Mouse (Mus musculus) ES-E14 (cell line): ENCODE measurements around the gene Acvr1b. TPM values are rescaled to one million over a fixed set of nuclear protein-coding genes. Genes with fewer than 3 reads are reported as not detected.

Experiments
- DNase-seq: peaks from one replicate; pipeline ENCODE4 v3.0.0-alpha.2; 2013; ENCODE audit warnings: low read depth, low spot score
- H3K27ac ChIP-seq: 2 replicates; pipeline ENCODE4 v1.5.1; 2012; ENCODE audit warnings: low read depth, mild to moderate bottlenecking, low read length, moderate library complexity, mixed read lengths; ENCODE audit not compliant: poor library complexity, insufficient read depth, severe bottlenecking
- H3K36me3 ChIP-seq: 2 replicates; pipeline ENCODE4 v1.6.1; 2012; ENCODE audit warnings: mild to moderate bottlenecking, low read length, moderate library complexity, mixed read lengths; ENCODE audit not compliant: control insufficient read depth, poor library complexity, insufficient read depth, severe bottlenecking
- H3K4me1 ChIP-seq, 2 experiments: fragments of 150-350 bp in 1 of 2; sonication (generic) in 1 of 2; 2 replicates each; pipeline ENCODE4 v1.6.1; 2012; ENCODE audit warnings: low read length in 2 of 2, mild to moderate bottlenecking in 1 of 2, mixed read lengths in 1 of 2; ENCODE audit not compliant: control insufficient read depth in 2 of 2, insufficient read depth in 2 of 2, poor library complexity in 1 of 2
- H3K4me3 ChIP-seq, 2 experiments: fragments of 150-350 bp in 1 of 2; sonication (generic) in 1 of 2; 2 replicates each; pipeline ENCODE4 v1.5.1; 2012; ENCODE audit warnings: low read length in 2 of 2, low read depth in 1 of 2, mild to moderate bottlenecking in 1 of 2, mixed read lengths in 1 of 2; ENCODE audit not compliant: insufficient read depth in 1 of 2, poor library complexity in 1 of 2, severe bottlenecking in 1 of 2
- H3K9ac ChIP-seq: 2 replicates; pipeline ENCODE4 v1.6.1; 2012; ENCODE audit warnings: low read depth, mild to moderate bottlenecking, low read length, mixed read lengths; ENCODE audit not compliant: poor library complexity, insufficient read depth, severe bottlenecking
- H3K9me3 ChIP-seq: fragments of 150-350 bp; sonication (generic); 2 replicates; pipeline ENCODE4 v1.6.1; 2012; ENCODE audit warnings: low read depth, mild to moderate bottlenecking, low read length; ENCODE audit not compliant: control insufficient read depth, insufficient read depth
- CHD2 ChIP-seq: IDR thresholded peaks from 2 replicates; pipeline ENCODE4 v1.6.1; 2014; ENCODE audit warnings: mild to moderate bottlenecking, low read depth, low read length, inconsistent platforms
- HCFC1 ChIP-seq: IDR thresholded peaks from 2 replicates; pipeline ENCODE4 v1.6.1; 2012; ENCODE audit warnings: low read length, inconsistent platforms, borderline replicate concordance; ENCODE audit not compliant: insufficient read depth
- MAFK ChIP-seq: IDR thresholded peaks from 2 replicates; pipeline ENCODE4 v1.6.1; 2014; ENCODE audit warnings: mild to moderate bottlenecking, low read depth, low read length, inconsistent platforms; ENCODE audit not compliant: insufficient read depth
- ZC3H11A ChIP-seq: IDR thresholded peaks from 2 replicates; pipeline ENCODE4 v1.6.1; 2012; ENCODE audit warnings: low read depth, mild to moderate bottlenecking, inconsistent platforms, low read length, borderline replicate concordance
- ZNF384 ChIP-seq: IDR thresholded peaks from 2 replicates; pipeline ENCODE4 v1.6.1; 2012; ENCODE audit warnings: low read depth, low read length, inconsistent platforms
- in situ Hi-C, 2 experiments: fragments of 600-800 bp; cut with MboI; formaldehyde crosslinking; loops; one replicate each; pipeline ENCODE4 v1.15.1; 2025; ENCODE audit warnings: low sequenced_read_pairs in 2 of 2, inconsistent platforms in 1 of 2; ENCODE audit not compliant: unreplicated experiment in 2 of 2
- total RNA-seq: library from RNA; depleted of rRNA; stranded (reverse); fragments of 300-350 nt; gene quantifications from 2 replicates; pipeline ENCODE4 v1.2.3, GENCODE M21; 2012

Gene Acvr1b
- total RNA-seq, 1 experiment = 26.4 TPM

DNA sequence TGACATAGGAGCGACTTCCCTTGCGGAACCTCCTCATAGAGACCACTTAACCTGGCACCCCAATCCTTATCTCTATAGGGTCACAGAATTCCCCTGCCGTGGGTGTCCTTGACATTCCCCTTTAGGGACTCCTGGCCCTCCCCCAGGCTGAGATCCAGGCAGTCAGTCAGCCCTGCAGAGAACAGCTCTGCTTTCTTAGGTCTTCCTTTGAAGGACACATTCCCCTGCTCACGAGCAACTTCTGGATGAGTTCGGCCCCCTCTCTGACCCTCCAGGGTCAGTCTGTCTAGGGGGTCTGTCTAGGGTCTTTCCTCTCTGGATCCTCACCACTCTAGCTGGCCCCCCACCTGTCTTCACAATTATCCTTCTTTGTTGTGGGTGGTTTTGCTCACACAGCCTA lies 44.5 kb upstream of the Acvr1b start:
- Histone ChIP-seq H3K4me1 (peaks cover 7 to 31% of the 10 kb centered on the region in 2 experiments; a peak in 3 of 4 replicates), H3K9ac (no peak overlapping the region)

DNA sequence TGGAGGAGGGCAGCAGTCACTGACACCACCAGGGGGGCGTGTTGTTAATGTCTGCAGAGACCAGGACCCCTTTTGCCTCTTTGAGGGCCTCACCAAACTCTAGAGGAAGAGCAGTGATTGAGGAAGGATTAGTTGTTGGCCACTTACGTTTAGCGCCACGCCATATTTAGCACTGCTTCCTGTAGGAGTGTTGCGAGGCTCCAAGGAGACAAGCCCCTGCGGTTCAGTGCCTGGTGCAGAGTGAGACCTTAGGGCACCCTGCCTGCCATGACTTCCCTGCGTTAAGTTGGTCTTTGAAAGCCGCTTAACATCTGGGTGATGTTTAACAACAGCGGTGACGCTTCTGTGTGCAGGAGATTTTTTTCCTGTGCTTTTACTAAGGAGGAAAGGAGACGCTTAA lies 42.4 kb upstream of the Acvr1b start:
- no peaks in the 10 kb centered on the region for H3K36me3 ChIP-seq
- H3K27ac ChIP-seq = no peak overlapping the region
- in situ Hi-C loops = no loop called here
- no peak for DNase-seq
- no peak overlapping the region for H3K4me3 ChIP-seq
- TF ChIP-seq CHD2 (no peak), MAFK (no peak)
- H3K9ac ChIP-seq = no peak overlapping the region
- peaks cover 7 to 34% of the 10 kb centered on the region in 2 experiments; a peak in 3 of 4 replicates for H3K4me1 ChIP-seq
- no peaks in the 10 kb centered on the region for H3K9me3 ChIP-seq

More for the DNA sequence above, 44.5 kb upstream of the Acvr1b start:
- DNase-seq = no peak
- TF ChIP-seq HCFC1 (no peak), CHD2 (no peak), ZC3H11A (no peak), ZNF384 (no peak), MAFK (no peak)
- H3K36me3 ChIP-seq = no peaks in the 10 kb centered on the region
- H3K4me3 ChIP-seq = peak overlapping the region in 1 of 2 experiments; percentile 54; a peak in 1 of 4 replicates
- H3K9me3 ChIP-seq = no peaks in the 10 kb centered on the region
- H3K27ac ChIP-seq = no peak overlapping the region
- in situ Hi-C loops = no loop called here

DNA sequence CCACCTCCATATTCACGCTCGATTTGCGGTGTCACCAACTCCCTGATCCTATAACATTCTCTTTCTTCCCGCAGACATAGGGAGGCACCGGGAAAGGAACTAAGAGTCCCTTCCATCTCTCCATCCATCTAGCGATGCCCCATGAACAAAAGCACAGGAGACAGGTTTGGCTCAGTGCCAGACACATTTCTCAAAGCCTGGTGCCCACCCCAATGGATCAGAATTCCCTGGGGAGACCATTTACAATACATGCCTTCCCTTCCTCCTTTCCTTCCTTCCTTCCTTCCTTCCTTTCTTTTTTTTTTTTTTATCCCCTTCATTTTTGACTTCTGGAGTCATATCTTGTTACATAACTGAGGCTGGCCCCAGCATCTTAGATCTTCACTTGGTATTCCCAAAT lies 41.8 kb upstream of the Acvr1b start:
- no peak overlapping the region for H3K9ac ChIP-seq
- H3K36me3 ChIP-seq = no peaks in the 10 kb centered on the region
- H3K27ac ChIP-seq = no peak overlapping the region
- in situ Hi-C loops = no loop called here
- H3K4me1 ChIP-seq = peaks cover 7 to 34% of the 10 kb centered on the region in 2 experiments
- H3K9me3 ChIP-seq = no peaks in the 10 kb centered on the region
- no peak for TF ChIP-seq MAFK
- no peak for TF ChIP-seq HCFC1
- no peak for TF ChIP-seq ZC3H11A
- no peak for TF ChIP-seq ZNF384
- no peak for TF ChIP-seq CHD2
- no peak for DNase-seq
- no peak overlapping the region for H3K4me3 ChIP-seq

- in situ Hi-C loops = no loop called here
- TF ChIP-seq ZNF384 (no peak), CHD2 (no peak)
- H3K36me3 ChIP-seq = no peaks in the 10 kb centered on the region
- no peak overlapping the region for H3K27ac ChIP-seq
- H3K4me3 ChIP-seq = no peak overlapping the region
- no peak overlapping the region for H3K9ac ChIP-seq
- H3K9me3 ChIP-seq = no peaks in the 10 kb centered on the region
- no peak for DNase-seq
- peaks cover 10 to 35% of the 10 kb centered on the region in 2 experiments for H3K4me1 ChIP-seq
These were observed 41.1 kb upstream of the Acvr1b start for GRCm38 (mm10) chr15:101132761-101133160.

GRCm38 (mm10) chr15:101133993-101134704 lies 39.7 kb upstream of the Acvr1b start:
- Histone ChIP-seq H3K4me3 (no peak overlapping the region; a peak in 1 of 4 replicates), H3K4me1 (peaks cover 7 to 28% of the 10 kb centered on the region in 2 experiments), H3K36me3 (no peaks in the 10 kb centered on the region), H3K9me3 (no peaks in the 10 kb centered on the region), H3K27ac (no peak overlapping the region), H3K9ac (no peak overlapping the region)
- no peak for DNase-seq
- in situ Hi-C loops = no loop called here
- TF ChIP-seq CHD2 = no peak
- no peak for TF ChIP-seq HCFC1
- TF ChIP-seq ZNF384 = no peak
- no peak for TF ChIP-seq ZC3H11A
- TF ChIP-seq MAFK = no peak
